Mouse (Mus musculus): ENCODE data around the gene Wsb1.
"Not testable (repeated sequence)": the region's sequence is repeated elsewhere in the genome, so short reads cannot be mapped to it uniquely, and the experiment has no call there.

Gene Wsb1

DNA sequence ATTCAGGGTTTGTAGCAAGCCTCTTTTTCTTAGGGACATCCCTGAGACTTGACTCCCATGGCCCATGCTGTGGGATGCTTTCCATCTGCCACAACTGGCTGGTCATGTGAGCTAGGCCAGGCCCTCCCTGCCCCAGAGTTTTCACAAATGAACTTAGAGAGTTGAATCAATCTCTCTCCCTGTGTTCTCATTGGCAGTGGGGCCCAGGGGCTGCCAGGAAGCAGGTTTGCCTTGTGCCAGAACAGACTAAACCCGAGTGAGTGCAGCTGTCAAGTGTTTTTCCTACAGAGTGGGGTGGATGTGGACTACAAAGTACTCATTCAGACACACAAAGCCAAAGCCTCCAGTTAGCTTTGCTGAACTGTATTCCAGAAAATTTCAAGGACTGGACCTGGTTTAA, 12.7 kb upstream of the Wsb1 start:
- in situ Hi-C loops (cut with MboI, MseI), result no loop called here

DNA sequence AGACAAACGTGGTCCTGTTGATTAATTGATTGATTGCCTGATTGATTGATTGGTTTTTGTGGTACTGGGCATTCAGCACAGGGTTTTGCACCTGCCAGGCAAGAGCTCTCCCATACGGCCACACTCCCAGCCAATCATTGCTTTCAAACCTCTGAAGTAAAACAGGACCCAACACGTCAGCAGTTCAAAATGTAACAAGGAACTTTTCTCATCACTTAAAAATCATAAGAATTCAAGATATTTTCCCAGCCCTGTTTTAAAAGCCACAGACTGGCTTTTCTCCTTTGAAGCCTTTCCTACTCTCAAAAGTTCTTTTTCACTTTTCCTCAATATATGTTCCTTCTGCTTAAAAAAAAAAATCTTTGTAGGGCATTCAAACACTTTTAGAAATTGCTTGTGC, 9.9 kb upstream of the Wsb1 start:
- in situ Hi-C loops (cut with MboI, MseI), result no loop called here

DNA sequence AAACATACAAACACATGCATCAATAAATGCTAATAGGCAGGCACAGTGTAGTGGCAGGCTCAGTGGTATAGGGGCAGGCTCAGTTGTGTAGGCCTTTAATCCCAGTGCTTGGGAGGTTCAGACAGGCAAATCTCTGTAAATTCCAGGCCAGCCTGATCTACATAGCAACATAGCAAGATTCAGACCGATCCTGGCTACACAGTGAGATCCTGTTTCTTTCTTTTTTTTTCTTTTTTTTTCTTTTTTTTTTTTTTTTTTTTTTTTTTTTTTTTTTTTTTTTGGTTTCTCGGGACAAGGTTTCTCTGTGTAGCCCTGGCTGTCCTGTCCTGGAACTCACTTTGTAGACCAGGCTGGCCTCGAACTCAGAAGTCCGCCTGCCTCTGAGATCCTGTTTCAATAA, 5.7 kb upstream of the Wsb1 start:
- in situ Hi-C loops (cut with MboI, MseI), result not testable (repeated sequence)

DNA sequence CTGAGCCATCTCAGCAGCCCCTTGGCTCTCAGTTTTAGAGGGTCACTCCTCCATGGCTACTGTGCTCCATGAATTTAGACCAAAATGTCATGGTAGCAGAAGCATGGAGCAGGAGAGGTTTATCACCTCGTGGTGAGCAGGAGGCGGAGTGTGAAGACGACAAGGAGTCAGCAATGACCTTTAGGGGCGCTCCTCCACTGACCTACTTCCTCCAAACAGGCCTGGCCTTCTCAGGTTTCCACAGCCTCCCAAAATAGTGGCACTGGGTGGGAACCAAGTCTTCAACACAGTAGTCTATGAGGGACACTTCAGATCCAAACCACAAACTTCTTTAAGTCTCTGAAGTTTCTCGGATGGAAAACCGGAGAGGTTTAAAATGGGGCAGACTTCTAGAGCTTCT, 4.3 kb upstream of the Wsb1 start:
- in situ Hi-C loops (cut with MboI, MseI), result no loop called here

DNA sequence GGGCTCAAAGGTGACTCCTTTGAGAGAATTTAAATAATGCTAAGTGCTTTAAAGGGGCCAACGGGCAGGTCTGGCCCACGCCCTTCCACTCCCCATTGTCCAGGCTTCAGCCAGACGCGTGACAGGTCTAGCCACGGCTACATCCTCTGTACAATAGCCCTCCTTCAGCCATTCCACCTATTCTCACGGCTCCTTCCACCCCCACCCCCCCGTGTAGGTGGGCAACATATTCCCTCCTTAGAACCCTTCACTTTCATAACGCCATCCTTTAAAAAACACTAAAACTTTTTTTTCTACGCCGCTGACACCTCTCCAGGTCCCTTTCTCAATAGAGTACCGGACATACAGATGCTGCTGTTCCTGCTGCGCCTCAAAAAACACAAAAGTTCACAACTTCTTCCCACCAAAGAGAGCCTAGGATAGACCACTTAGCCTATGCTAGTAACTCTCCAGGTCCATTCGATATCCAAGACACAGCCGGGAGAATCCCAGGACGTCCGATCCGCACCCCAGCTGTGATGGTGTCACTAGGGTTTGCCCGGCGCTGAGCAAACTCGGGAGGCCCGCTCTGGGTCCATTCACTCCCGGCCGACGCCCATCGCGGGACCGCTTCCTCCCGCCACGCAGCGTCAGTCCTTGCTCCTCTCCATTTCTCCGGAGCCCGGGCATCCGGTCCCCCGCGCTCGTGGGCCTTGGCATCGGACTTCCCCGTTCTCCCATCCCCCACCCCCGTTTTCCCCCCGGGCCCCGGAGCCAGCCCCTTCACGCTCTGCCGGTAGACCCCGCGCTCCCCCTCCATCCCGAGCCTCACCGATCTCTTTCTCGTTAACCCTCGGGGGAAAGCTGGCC, 705 bp downstream of the Wsb1 start:
- in situ Hi-C loops (cut with MboI, MseI), result no loop called here

DNA sequence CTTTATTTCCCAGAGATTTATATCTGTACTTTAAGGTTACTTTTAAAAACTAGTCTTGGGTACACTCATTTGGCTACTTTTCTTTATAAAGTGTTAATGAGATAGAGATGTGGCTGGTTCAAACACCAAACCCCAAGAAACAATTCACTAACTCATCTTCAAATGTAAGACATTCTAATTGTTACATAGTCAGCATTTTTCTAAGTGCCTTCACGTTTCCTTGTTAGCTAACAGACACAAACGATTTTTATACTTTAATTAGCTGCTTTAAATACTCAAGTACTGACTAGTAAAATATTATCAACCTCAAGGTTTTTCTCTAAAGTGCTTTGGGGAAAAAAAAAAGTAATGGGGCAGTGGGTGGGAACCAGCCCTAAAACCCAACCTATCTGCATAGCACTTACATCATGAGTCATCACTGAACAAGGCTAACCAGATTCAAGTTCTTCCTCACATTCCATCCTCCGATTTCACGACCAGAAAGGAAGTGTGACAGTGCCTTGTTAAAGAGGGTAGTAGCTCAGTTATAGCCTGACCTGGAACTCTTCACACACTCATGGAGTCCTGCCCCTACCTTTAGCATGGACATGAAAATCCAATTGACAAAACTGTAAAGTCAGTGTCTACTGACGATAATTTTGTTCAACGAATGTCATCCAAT, 1.5 kb downstream of the Wsb1 start:
- in situ Hi-C loops (cut with MboI, MseI), result no loop called here

DNA sequence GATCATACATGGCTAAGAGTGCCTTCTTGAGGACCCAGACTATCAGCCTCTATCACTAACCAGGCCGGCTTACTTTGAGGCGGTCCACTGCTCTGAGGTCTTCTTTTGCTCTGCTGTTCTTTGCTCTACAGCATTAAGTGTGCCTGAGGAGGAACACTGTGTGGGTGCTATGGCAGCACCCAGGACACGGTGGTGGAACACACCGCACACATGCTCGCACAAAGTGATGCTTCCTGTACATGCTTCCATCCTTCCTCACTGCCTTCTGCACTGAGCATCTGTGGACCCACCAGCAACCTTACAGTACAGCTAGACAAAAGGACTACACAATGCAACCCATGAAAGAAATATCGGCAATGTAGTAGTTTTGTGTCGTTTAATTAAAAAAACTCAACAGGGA, 15.4 kb downstream of the Wsb1 start:
- in situ Hi-C loops (cut with MboI, MseI), result no loop called here

DNA sequence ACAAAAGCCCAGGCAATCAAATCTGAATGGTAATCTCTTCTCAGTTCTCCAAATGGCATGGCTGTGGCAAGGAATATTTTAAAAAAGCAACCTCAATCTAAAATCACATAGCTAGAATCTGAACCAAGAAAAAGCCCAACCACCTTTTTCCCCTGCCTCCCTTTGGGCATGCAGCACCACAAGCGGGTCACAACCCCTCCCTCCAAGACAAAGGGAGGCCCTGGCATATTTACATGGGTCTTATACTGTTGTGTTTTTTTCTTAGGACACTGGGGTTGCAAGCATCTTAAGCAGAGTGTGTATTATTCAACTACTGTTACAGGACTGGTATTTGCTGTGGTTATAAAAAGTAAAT, 16.1 kb downstream of the Wsb1 start:
- in situ Hi-C loops (cut with MboI, MseI), result no loop called here

DNA sequence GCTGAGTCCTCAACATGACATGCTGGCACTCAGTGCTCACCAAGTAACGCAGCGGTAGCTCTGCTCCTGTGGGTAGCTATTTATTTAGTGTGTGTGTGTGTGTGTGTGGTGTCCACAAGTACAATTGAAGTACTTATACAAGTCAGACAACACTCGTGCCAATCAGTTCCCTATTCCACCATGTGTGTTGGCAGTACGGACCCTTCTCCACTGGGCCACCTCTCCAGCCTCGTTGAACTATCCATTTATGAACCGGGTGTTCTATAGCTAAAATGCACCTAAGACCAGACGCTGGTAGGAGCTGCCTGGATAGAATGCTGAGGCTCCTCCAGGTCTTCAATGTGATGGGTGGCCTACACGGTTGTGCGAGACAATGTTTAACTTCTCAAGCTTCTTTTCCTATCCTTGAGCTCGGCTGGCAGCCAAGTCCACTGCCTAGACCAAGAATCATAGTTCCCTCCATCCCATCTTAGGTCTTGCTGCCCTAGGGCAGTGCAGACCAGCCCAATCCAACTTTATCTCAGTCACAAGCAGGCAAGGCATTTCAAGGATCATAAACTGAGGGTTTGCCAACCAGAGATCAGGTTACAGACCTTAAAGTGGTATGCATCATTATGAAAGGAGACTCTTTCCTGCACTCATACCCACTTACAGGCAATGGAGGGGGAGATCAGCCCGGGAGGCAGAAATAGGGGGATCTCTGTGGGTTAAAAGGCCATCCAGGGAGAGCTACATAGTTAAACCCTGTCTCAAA, 16.6 kb downstream of the Wsb1 start:
- in situ Hi-C loops (cut with MboI, MseI), result no loop called here

DNA sequence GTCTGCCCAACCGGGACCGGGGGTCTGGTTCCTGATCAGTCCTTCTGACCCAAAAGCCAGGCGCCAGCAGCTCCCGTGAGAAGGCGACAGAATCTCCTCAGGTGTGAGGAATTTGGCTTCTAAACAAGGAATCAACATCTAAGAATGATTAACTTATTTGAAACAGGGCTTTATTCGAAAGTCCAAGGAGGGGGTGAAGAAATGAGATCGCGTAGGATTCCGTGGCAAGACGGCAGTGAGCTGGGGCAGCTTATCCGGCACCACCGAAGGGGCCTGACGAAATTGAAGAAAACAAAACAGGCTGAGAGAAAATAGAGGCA, 24.3 kb downstream of the Wsb1 start:
- in situ Hi-C loops (cut with MboI, MseI), result no loop called here

DNA sequence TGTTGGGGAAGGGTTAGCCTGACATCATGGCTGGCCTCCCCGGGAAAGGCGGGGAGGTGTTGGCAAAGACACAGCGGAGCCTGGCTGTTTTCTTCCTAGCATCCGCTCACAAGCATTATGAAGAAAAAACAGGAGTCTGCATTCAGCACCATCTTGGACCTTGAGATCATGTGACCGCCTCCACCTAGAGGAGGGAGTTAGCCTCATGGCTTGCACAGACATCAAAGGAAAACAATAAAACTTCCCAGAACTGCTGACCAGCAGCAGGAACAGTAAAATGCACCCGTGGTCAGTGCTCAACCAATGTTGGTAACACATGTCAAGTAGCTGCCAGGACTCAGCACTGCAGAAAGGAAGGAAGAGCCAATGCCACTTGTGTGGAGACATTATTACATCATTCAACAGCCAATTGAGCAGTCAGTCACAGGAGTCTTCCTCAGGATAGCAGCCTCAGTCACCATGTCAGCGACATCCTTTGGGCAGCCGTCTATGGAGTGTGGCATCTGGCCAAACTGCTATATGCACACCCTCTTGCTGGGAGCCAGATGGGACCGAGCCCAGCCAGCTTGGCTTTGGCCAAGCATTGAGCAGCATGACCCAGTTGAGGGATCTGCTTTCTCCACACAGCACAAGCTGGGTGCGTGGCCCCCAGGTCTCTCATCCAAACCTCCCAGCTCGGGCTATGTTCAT, 24.8 kb downstream of the Wsb1 start:
- in situ Hi-C loops (cut with MboI, MseI), result loop anchor here (5.0 kb wide), 1 partner anchor 63 kb away; no protein-coding TSS in a partner anchor

DNA sequence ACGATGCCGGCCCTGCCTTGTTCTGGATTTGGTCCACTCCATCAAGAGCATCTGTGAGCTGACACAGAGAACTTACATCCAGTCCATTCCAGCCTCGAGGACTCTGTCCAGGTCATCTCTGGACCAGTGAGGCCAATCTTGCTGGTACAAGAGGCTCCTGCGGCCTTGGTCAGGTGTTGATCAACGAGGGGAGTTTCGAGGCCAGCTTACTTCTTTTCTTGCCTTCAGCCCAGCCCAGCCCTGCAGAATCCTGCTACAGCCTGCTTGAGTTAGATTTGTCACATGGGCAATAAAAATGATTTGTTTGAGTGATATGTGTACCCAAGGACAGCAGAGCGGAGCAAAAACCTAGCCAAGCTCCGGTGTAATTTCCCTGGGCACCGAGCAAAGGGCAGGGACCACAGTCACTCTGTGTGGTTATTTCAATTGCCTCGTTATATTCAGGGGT, 25.4 kb downstream of the Wsb1 start:
- in situ Hi-C loops (cut with MboI, MseI), result loop anchor here (5.0 kb wide), 1 partner anchor 63 kb away; no protein-coding TSS in a partner anchor

DNA sequence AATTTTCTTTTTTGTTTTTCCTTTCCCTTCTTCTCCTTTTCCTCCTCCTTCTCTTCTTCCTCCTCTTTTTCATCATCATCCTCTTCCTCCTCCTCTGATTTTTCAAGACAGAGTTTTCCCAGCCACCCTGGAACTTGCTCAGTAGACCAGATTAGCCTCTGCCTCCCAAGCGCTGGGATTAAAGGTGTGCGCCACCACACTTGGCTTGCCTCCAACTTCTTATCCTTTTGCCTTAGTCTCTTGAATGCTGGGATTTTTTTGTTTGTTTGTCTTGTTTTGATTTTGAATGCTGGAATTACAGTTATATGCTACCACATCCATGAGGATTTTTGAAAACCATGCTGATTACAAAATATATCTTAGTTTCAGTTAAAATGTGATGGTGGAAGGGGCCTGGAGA, 26.4 kb downstream of the Wsb1 start:
- in situ Hi-C loops (cut with MboI, MseI), result loop anchor here (5.0 kb wide), 1 partner anchor 64 kb away; no protein-coding TSS in a partner anchor

DNA sequence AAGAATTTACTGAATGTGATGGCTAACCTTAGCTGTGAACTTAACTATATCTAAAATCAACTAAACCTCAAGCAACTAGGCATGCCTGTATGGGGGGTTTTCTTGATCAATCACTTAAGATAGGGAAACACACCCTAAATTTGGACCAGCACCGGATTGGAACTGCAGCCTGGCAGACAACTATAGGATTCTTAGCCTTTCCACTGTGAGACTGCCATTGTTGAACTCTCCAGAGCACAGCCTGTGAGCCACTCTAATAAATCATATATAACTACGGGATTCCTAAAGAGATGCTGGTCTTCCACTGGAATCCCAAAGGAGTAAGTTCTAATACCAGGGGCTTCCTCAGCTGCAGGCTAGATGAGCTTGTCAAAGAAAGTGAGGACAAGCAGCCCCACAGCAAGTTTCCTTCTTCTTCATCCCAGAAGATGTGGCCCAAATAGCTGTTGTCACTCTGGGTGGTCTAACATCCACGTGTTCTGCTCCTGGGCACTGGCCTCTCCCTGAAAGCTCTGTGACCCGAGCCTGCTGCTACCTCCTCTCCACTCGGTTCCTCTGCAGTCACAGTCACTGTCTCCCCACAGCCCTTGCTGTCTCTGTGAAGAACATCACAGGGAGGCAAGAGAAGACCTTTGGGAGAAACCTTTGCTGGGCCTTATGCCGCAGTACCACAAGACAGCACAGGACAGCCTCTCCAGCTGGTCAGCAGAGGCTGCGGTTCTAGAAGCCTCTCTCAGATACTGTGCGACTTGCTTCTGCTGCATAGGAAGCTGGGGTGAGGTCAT, 28.9 kb downstream of the Wsb1 start:
- in situ Hi-C loops (cut with MboI, MseI), result loop anchor here (5.0 kb wide), 1 partner anchor 67 kb away; no protein-coding TSS in a partner anchor

DNA sequence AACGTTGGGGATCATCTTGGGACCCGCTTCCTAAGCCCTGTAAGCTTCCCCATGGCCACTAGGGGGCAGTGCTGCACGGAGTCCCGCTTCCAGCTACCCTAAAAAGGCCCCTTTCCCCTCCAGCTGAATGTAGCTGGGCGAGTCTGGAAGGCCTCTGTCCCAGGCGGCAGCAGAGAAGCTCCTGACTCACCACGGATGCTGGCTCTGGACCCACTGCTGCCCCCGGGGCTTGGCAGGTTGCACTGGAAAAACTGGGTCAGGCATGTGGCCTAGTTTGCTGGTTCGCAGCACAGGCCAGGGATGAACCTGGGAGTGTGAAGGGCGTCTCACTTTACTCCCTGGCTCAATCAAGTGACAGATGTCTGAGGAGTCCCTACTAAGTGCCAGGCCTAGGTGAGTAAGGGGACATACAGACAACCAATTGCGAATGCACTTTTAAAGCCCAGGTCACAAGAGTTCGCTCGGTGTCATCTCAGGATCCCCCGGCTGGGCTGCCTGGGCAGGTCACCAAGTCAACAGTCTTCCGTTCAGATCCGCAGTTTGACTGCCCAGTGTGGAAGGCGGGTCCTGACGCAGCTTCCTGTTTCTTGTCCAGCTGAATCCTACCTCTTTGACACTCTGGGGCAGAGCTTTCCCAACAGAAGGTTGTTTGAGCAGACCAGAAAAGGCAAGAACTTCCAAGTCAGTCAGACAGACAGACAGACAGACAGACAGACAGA, 29.8 kb downstream of the Wsb1 start:
- in situ Hi-C loops (cut with MboI, MseI), result loop anchor here (5.0 kb wide), 1 partner anchor 68 kb away; no protein-coding TSS in a partner anchor

DNA sequence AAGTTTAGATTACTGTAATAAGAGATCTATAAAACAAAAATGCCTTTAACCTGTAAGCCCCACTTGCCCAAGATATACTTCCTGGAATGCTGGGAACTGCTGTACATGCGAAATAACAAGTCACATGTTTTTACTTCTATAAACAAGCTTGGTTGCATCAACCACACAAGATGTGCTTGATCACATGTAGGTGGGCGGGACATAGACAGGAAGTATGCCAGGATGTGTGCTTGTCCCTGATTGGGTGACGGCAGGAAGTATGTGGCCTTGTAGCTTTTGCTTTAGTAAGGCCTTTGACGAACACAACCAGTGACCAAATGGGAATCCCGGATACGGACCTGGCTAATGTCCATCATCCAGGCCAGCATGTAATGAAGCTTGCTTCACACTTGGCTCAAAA, 31.1 kb downstream of the Wsb1 start:
- in situ Hi-C loops (cut with MboI, MseI), result no loop called here

DNA sequence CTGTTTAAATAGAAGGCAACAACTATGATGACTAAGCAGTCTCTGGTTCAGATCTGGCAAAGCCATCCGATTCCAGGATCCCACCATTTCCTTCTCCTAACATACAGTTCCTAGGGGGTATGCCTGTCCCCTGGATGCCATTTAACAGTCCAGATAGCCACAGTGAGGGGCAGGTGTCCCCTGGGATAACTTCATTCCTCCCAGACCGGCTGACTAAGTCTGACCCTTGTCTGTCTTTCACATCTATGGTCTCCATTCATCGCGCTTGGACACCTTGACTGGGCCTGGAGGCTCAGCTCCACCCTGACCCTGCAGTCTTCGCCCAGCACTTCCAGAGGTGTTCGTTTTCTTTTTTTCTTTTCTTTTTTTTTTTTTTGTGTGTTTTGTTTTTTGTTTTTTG, 31.8 kb downstream of the Wsb1 start:
- in situ Hi-C loops (cut with MboI, MseI), result no loop called here

DNA sequence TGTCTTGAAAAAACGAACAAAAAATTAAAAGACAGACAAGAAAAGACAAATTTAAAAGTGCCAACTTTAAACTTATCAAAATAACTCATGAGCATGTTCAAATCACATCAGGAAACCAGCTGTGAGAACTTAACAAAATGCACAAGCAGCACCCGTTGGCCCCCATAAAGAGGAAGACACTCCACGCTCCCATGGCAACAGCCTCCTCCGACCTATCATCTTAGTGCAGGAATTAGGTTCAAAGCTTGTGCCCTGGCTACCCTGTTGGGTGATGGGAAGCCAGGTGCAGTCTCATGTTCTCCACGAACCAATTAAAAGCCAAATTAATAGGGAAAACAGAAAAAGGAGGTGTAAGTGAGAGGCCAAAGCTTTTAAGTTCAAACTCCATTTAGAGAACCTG, 32.8 kb downstream of the Wsb1 start:
- in situ Hi-C loops (cut with MboI, MseI), result no loop called here

DNA sequence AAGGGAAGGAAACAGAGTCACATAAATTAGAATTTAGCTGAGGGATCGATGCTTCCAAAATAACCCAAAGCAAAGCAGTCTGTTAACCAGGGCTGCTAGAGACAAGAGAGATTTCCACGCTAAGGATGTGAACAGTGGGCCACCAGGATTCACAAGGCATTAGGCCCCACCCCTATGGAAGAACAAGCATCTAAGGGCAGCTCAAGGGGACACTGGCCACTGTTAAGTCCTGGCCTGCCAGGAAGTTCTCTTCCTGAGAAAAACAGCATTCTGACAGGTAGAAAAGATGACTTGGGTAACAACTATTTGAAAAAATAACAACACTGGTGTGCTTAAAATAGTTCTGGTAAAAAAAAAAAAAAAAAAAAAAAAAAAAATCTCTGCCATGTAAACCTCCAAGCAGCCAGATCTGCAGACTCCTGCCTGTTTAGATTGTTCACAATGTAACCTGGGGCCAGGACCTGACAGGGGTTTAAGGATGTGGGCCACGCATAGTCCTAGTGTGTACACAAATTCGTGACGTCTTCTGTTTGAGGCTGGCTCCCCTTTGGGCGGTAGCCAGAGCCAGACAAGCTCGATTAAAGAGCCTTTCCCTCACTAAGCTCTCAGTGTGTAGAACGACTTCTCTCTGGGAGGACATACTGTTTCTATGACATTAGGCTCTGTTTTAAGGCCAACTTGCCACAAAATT, 35.4 kb downstream of the Wsb1 start:
- in situ Hi-C loops (cut with MboI, MseI), result no loop called here

DNA sequence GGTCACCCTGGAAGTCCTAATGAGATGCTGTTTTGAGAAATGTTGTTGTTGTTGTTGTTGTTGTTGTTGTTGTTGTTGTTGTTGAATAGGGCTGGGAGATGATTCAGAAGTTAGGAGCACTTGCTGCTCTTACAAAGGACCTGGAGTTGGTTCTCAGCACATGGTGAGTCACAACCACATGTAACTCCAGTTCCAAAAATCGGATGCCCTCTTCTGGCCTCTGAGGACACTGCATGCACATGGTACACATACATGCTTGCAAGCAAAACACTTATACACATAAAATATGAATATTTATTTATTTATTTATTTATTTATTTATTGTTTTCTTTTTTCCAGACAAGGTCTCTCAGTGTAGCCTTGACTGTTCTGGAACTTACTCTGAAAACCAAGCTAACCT, 36.4 kb downstream of the Wsb1 start:
- in situ Hi-C loops (cut with MboI, MseI), result no loop called here

Data from T-helper 1 cell (primary cell).